Mouse (Mus musculus) heart, embryonic 16.5 days (tissue): ENCODE measurements at regions not wholly inside any gene's neighbourhood (a gene's known extent, or its start where the extent isn't known, plus 50 kb on each side); places are given as distances from the start of the nearest gene placed in this dataset.

Source experiments
- ATAC-seq: fragments of 200-750 bp; cut with Nextera tagmentation; replicated peaks from 2 replicates; pipeline ENCODE4 v1.8.0; 2017; ENCODE audit warnings: moderate number of reproducible peaks; ENCODE audit not compliant: insufficient read depth, low FRiP score; ENCODE audit errors: extremely low read depth
- H3K27ac ChIP-seq: fragments of 300-500 bp; sonication (generic); 2 replicates; pipeline ENCODE4 v1.5.1; 2014; ENCODE audit warnings: mild to moderate bottlenecking, low read length, control low read depth, moderate library complexity
- H3K27me3 ChIP-seq: fragments of 300-500 bp; sonication (generic); 2 replicates; pipeline ENCODE4 v1.6.1; 2014; ENCODE audit warnings: low read length, mixed read lengths; ENCODE audit not compliant: control insufficient read depth, insufficient read depth
- H3K36me3 ChIP-seq: fragments of 300-500 bp; sonication (generic); 2 replicates; pipeline ENCODE4 v1.6.1; 2014; ENCODE audit not compliant: control insufficient read depth, insufficient read depth
- H3K4me1 ChIP-seq: fragments of 300-500 bp; sonication (generic); 2 replicates; pipeline ENCODE4 v1.6.1; 2014; ENCODE audit warnings: low read length, mixed read lengths; ENCODE audit not compliant: control insufficient read depth, insufficient read depth
- H3K4me2 ChIP-seq: fragments of 300-500 bp; sonication (generic); 2 replicates; pipeline ENCODE4 v1.6.1; 2014; ENCODE audit warnings: low read depth, mild to moderate bottlenecking, control low read depth, low read length
- H3K4me3 ChIP-seq: fragments of 300-500 bp; sonication (generic); 2 replicates; pipeline ENCODE4 v1.5.1; 2014; ENCODE audit warnings: mild to moderate bottlenecking, control low read depth, low read length
- H3K9ac ChIP-seq: fragments of 300-500 bp; sonication (generic); 2 replicates; pipeline ENCODE4 v1.6.1; 2014; ENCODE audit warnings: low read length, control low read depth
- H3K9me3 ChIP-seq: fragments of 300-500 bp; sonication (generic); replicated peaks from 2 replicates; pipeline ENCODE4 v1.6.1; 2016; ENCODE audit warnings: low read length; ENCODE audit not compliant: control insufficient read depth
- WGBS: fragments of 180-500 bp; shearing (Covaris S2); extraction: QIAGEN DNeasy Blood & Tissue Kit; methylation state at CpG from one replicate; pipeline ENCODE4 v1.1.7; 2014; 5-methylcytosine and 5-hydroxymethylcytosine counted together

DNA sequence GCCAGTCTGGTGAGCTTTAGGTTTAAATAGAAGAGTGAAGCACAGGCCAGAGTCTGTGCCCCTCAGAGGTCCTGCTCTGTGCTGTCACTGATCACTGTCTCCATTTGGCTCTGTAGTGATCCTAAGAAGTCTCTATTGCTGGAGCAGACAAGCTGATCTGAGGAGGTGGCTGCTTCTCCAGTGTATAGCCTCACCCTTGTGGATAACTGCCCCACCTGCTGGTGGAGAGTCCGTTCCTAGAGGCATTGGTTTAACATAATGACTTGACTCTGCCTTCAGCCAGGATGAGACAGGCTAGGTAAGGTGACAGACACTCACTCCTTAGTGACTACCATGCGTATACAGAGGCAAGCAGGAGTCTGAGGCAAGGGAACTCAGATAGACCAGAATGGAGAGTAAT, 136.5 kb upstream of the Foxn2 start:
- Histone ChIP-seq H3K4me2 (no peak overlapping the region), H3K9ac (no peak overlapping the region), H3K9me3 (peaks cover 8% of the 10 kb centered on the region), H3K4me3 (no peak overlapping the region), H3K27ac (no peak overlapping the region), H3K27me3 (no peaks in the 10 kb centered on the region), H3K4me1 (no peaks in the 10 kb centered on the region), H3K36me3 (no peaks in the 10 kb centered on the region)
- ATAC-seq = no peak
- WGBS = 53% methylated on average over 2 of the region's 2 CpGs

DNA sequence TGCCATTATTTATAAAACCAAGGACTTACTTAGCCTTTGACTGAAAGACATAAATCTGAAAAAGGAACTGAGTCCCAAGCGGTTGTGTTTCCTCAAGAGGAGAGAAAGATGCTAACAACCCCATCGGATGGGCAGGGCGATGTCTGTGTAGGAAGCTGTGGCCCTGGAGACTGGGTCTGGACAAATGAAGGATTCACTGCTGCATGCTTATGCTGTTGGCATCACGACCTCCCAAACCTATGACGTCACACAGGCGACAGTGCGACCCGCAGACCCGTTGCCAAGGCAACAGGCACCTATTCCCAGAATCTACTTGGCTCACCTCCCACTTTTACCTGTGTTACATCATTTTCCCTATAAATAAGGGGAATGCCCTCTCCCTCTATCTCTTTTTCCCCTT, 135.3 kb upstream of the Foxn2 start:
- no peak overlapping the region for H3K9ac ChIP-seq
- WGBS = 75% methylated on average over 9 of the region's 9 CpGs
- H3K4me2 ChIP-seq = no peak overlapping the region
- no peaks in the 10 kb centered on the region for H3K27me3 ChIP-seq
- H3K4me1 ChIP-seq = no peaks in the 10 kb centered on the region
- ATAC-seq = no peak
- no peaks in the 10 kb centered on the region for H3K36me3 ChIP-seq
- peaks cover 8% of the 10 kb centered on the region; the same call in 1 of the 2 replicates for H3K9me3 ChIP-seq
- H3K4me3 ChIP-seq = no peak overlapping the region
- H3K27ac ChIP-seq = no peak overlapping the region

DNA sequence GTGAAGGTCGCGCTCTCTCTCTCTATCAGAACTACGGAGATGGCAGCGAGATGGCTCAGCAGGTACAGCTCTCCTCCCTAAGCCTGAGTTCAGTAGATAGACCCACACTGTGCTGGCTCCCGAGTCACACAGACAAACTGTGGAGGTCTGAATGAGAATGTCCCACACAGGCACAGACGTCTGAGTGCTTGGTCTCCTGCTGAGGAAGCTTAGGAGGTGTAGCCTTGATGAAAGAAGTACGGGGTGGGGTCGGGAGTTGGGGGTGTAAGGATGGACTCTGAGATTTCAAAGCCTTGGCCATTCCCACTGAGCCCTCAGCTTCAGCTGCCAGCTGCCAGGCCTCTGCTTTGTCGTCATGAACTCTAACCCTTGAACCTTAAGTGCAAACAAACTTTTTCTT, 134.2 kb upstream of the Foxn2 start:
- Histone ChIP-seq H3K27me3 (no peaks in the 10 kb centered on the region), H3K4me2 (no peak overlapping the region), H3K4me3 (no peak overlapping the region), H3K4me1 (no peaks in the 10 kb centered on the region), H3K9me3 (peaks cover 6% of the 10 kb centered on the region; the same call in 1 of the 2 replicates), H3K36me3 (no peaks in the 10 kb centered on the region), H3K27ac (no peak overlapping the region), H3K9ac (no peak overlapping the region)
- WGBS = 68% methylated on average over 9 of the region's 9 CpGs
- no peak for ATAC-seq

DNA sequence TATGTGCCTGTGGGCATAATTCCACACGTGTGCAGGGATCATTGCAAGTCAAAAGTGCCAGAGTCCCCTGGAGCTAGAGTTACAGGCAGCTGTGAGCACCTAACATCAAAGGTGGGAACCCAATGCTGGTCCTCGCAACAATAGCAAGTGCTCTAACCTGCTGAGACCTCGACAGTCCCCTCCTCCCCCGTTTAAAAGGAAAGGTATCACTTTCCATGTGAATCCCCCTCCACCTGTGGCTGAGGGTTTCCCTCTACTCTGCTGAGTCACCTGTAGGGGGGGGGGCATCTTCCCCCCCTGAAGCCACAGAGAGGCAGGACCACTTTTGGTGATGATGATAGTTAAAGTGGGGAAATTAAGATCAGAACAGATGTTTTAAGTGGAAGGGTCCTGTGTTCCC, 133.4 kb upstream of the Foxn2 start:
- Histone ChIP-seq H3K4me1 (no peaks in the 10 kb centered on the region), H3K27me3 (no peaks in the 10 kb centered on the region), H3K27ac (no peak overlapping the region), H3K9ac (no peak overlapping the region), H3K4me3 (no peak overlapping the region), H3K4me2 (no peak overlapping the region), H3K9me3 (peaks cover 6% of the 10 kb centered on the region; the same call in 1 of the 2 replicates), H3K36me3 (no peaks in the 10 kb centered on the region)
- 34% methylated on average over 4 of the region's 4 CpGs for WGBS
- ATAC-seq = no peak

DNA sequence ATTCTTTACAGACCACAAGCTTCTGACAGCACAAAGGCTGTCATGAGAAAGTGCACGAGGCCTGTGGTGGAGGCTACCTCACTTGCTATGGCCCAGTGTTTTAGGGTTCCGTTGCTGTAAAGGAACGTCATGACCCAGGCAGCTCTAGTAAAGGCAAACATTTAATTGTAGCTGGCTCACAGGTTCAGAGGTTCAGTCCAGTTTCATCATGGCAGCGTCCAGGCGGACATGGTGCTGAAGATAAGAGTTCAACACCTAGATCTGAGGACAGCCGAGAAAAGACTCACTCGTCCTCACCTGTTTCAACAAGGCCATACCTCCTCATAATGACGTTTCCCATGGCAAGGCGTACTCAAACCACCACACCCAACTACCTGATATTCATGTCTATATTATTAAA, 132.7 kb upstream of the Foxn2 start:
- Histone ChIP-seq H3K9me3 (peaks cover 7% of the 10 kb centered on the region; the same call in 1 of the 2 replicates), H3K4me1 (no peaks in the 10 kb centered on the region), H3K27ac (no peak overlapping the region), H3K27me3 (no peaks in the 10 kb centered on the region), H3K4me2 (no peak overlapping the region), H3K9ac (no peak overlapping the region), H3K4me3 (no peak overlapping the region), H3K36me3 (no peaks in the 10 kb centered on the region)
- ATAC-seq = no peak
- 79% methylated on average over 9 of the region's 9 CpGs for WGBS

DNA sequence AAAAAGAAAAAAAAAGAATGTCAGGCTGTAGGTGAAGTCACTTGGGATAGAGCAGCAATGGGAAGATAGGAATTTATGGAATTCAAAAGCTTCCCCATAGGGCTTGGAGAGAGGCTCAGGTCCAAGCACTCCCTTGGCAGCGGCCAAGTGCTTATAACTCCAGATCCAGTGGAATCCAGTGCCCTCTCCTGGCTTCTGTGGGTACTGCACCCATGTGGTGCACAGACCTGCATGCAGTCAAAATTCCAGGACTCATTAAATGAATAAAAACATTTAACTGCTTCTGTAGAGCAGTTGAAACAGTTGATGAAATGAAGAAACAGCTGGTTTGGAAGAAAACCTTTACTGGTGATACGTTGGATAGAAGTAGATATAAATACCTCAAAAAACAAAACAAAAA, 127.6 kb upstream of the Foxn2 start:
- no peaks in the 10 kb centered on the region for H3K27me3 ChIP-seq
- no peaks in the 10 kb centered on the region for H3K36me3 ChIP-seq
- peaks cover 3% of the 10 kb centered on the region; the same call in 1 of the 2 replicates for H3K9me3 ChIP-seq
- no peak overlapping the region for H3K27ac ChIP-seq
- H3K4me2 ChIP-seq = no peak overlapping the region
- H3K4me3 ChIP-seq = no peak overlapping the region
- 85% methylated on average over 2 of the region's 2 CpGs for WGBS
- no peaks in the 10 kb centered on the region for H3K4me1 ChIP-seq
- H3K9ac ChIP-seq = no peak overlapping the region
- no peak for ATAC-seq

DNA sequence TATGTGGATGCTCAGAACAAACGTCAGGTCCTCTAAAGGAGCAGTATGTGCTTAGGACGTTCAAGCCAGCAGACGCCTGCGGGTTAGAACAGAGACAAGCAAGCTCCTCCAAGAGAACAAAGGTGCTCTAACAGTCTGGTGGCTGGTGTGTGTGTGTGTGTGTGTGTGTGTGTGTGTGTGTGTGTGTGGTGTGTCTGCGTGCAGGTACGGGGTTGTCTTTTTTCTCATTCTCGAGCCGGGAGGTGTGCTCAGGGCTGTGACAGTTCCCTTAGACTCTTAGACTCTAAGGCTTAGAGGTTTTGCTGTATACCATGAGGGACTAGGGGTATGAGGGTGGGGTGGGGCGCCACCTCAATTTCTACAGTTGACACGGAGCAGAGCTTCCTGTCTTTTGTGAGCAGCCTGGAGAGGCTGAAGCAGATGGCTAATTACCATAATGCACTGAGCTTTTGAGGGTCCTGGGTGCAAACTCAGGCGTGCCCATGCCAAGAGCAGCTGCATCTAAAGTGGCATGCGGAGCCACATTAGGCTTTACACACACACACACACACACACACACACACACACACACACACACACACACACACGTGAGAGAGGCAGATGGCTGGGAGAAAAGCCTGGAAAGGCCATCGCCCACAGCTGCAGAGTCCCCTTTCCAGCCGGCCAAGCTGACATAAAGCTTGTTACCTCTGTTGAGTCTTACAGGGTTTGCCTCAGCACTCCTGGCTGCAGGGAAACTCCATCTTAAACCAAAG, 124.1 kb upstream of the Foxn2 start:
- Histone ChIP-seq H3K27me3 (no peaks in the 10 kb centered on the region), H3K27ac (no peak overlapping the region), H3K9me3 (peaks cover 3% of the 10 kb centered on the region; the same call in 1 of the 2 replicates), H3K4me3 (no peak overlapping the region), H3K36me3 (no peaks in the 10 kb centered on the region), H3K9ac (no peak overlapping the region), H3K4me1 (no peaks in the 10 kb centered on the region), H3K4me2 (no peak overlapping the region)
- WGBS = 72% methylated on average over 15 of the region's 15 CpGs
- ATAC-seq = no peak

DNA sequence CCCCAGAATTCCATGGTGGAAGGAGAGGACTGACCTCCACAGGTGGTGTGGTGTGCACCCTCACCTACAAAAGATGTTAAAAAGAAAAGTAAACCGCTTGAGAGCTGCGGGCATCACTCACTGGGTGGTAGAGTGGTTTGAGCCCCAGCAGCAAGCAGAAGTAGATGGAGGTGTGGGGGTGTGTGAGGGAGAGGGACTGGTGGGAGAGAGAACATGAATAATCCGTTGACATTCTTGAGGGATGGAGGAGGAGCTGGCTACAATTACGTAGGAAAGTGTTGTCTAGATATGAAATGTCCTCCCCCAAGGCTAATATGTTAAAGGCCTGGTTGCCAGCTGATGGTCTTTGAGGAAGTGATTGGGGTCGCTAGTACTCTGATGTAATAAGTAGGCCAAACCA, 123.2 kb upstream of the Foxn2 start:
- H3K9ac ChIP-seq = no peak overlapping the region
- WGBS = 65% methylated on average over 5 of the region's 5 CpGs
- no peaks in the 10 kb centered on the region for H3K27me3 ChIP-seq
- H3K36me3 ChIP-seq = no peaks in the 10 kb centered on the region
- peaks cover 3% of the 10 kb centered on the region; the same call in 1 of the 2 replicates for H3K9me3 ChIP-seq
- no peak overlapping the region for H3K27ac ChIP-seq
- no peak overlapping the region for H3K4me2 ChIP-seq
- ATAC-seq = no peak
- H3K4me3 ChIP-seq = no peak overlapping the region
- no peaks in the 10 kb centered on the region for H3K4me1 ChIP-seq

DNA sequence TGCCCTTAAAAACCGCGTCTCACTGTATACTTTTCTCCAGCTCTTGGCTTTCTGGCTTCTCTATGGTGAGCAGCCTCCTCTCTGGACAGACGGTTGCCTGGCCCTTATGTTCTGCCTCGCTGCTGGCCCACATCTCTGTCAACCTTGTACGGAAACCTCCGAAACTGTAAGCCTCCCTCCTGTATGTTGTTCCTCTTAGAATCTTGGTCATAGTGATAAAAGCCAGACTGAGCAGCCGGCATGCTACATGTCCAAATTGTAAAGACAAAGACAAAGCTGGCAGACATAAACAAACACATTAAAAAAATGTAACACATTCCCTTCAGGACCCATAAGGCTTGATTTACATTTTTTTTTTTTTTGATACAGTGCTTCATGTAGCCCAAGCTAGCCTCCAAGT, 122.7 kb upstream of the Foxn2 start:
- ATAC-seq = no peak
- no peaks in the 10 kb centered on the region for H3K27me3 ChIP-seq
- H3K4me2 ChIP-seq = no peak overlapping the region
- H3K27ac ChIP-seq = no peak overlapping the region
- H3K4me1 ChIP-seq = no peaks in the 10 kb centered on the region
- H3K4me3 ChIP-seq = no peak overlapping the region
- no peaks in the 10 kb centered on the region for H3K36me3 ChIP-seq
- WGBS = 84% methylated on average over 7 of the region's 7 CpGs
- H3K9me3 ChIP-seq = peaks cover 2% of the 10 kb centered on the region; the same call in 1 of the 2 replicates
- H3K9ac ChIP-seq = no peak overlapping the region
